Mouse (Mus musculus) right cerebral cortex, postnatal 25 days (tissue): ENCODE results near the gene Hmox1.
A peak's percentile ranks its signal among the peaks of the same experiment; 100 is the strongest.

Experiments
- DNase-seq: peaks from one replicate; pipeline ENCODE4 v3.0.0; 2022

The Hmox1 gene

GRCm38 (mm10) chr8:75088989-75089881, 4.2 kb upstream of the Hmox1 start:
- peak; percentile 56 for DNase-seq

GRCm38 (mm10) chr8:75090781-75091365, 2.5 kb upstream of the Hmox1 start:
- no peak for DNase-seq

- DNase-seq, result no peak
These were observed 9.5 kb downstream of the Hmox1 start for GRCm38 (mm10) chr8:75102956-75103355.

GRCm38 (mm10) chr8:75103376-75103878, 10.0 kb downstream of the Hmox1 start:
- DNase-seq, result no peak

- DNase-seq, result peak; percentile 60
These were observed 15.3 kb downstream of the Hmox1 start for GRCm38 (mm10) chr8:75108527-75109235.

- peak; percentile 99 for DNase-seq
These were observed 16.0 kb downstream of the Hmox1 start, which contains the start of gene Mcm5 for GRCm38 (mm10) chr8:75109236-75109967. Mcm5 (plus strand) TSS chr8:75109569.

GRCm38 (mm10) chr8:75110093-75110492, 16.7 kb downstream of the Hmox1 start:
- no peak for DNase-seq

- no peak for DNase-seq
These were observed 25.1 kb downstream of the Hmox1 start for GRCm38 (mm10) chr8:75118505-75118904.

- no peak for DNase-seq
These were observed 25.9 kb downstream of the Hmox1 start for GRCm38 (mm10) chr8:75119287-75119686.

- DNase-seq, result no peak
These were observed 26.3 kb downstream of the Hmox1 start for GRCm38 (mm10) chr8:75119747-75120146.

GRCm38 (mm10) chr8:75127406-75127805, 34.0 kb downstream of the Hmox1 start:
- DNase-seq, result no peak

- peak; percentile 27 for DNase-seq
These were observed 39.1 kb downstream of the Hmox1 start for GRCm38 (mm10) chr8:75132485-75132884.

GRCm38 (mm10) chr8:75133399-75133798, 40.0 kb downstream of the Hmox1 start:
- no peak for DNase-seq

GRCm38 (mm10) chr8:75134603-75135391, 41.4 kb downstream of the Hmox1 start:
- DNase-seq, result peak; percentile 38

GRCm38 (mm10) chr8:75135756-75136155, 42.3 kb downstream of the Hmox1 start:
- DNase-seq, result peak; percentile 16

- no peak for DNase-seq
These were observed 42.8 kb downstream of the Hmox1 start for GRCm38 (mm10) chr8:75136256-75136655.

- peak; percentile 35 for DNase-seq
These were observed 44.1 kb downstream of the Hmox1 start for GRCm38 (mm10) chr8:75137536-75137935.
